Mouse (Mus musculus) limb, embryonic 12.5 days (tissue): ENCODE results near the gene Ap3b1. TPM values are rescaled to one million over a fixed set of nuclear protein-coding genes. Genes with fewer than 3 reads are reported as not detected.
A peak's percentile ranks its signal among the peaks of the same experiment; 100 is the strongest.
"Not testable (repeated sequence)": the region's sequence is repeated elsewhere in the genome, so short reads cannot be mapped to it uniquely, and the experiment has no call there.

Experiments used
- ATAC-seq: fragments of 200-750 bp; cut with Nextera tagmentation; 2 replicates; pipeline ENCODE4 v1.8.0; 2017; ENCODE audit warnings: low read depth, moderate TSS enrichment; ENCODE audit not compliant: insufficient number of reproducible peaks, insufficient read depth, low FRiP score, low TSS enrichment
- H3K27ac ChIP-seq: fragments of 300-500 bp; sonication (generic); 2 replicates; pipeline ENCODE4 v1.5.1; 2016; ENCODE audit warnings: mild to moderate bottlenecking, moderate library complexity
- H3K27me3 ChIP-seq: fragments of 300-500 bp; sonication (generic); 2 replicates; pipeline ENCODE4 v1.6.1; 2016; ENCODE audit warnings: mild to moderate bottlenecking, moderate library complexity
- H3K36me3 ChIP-seq: fragments of 300-500 bp; sonication (generic); 2 replicates; pipeline ENCODE4 v1.6.1; 2016; ENCODE audit warnings: mild to moderate bottlenecking, moderate library complexity
- H3K4me1 ChIP-seq: fragments of 300-500 bp; sonication (generic); replicated peaks from 2 replicates; pipeline ENCODE4 v1.6.1; 2016
- H3K4me2 ChIP-seq: fragments of 300-500 bp; sonication (generic); 2 replicates; pipeline ENCODE4 v1.6.1; 2016; ENCODE audit warnings: mild to moderate bottlenecking, moderate library complexity
- H3K4me3 ChIP-seq: fragments of 300-500 bp; sonication (generic); replicated peaks from 2 replicates; pipeline ENCODE4 v1.5.1; 2016; ENCODE audit warnings: mild to moderate bottlenecking
- H3K9ac ChIP-seq: fragments of 300-500 bp; sonication (generic); replicated peaks from 2 replicates; pipeline ENCODE4 v1.6.1; 2016; ENCODE audit warnings: mild to moderate bottlenecking, moderate library complexity
- H3K9me3 ChIP-seq: fragments of 300-500 bp; sonication (generic); 2 replicates; pipeline ENCODE4 v1.6.1; 2016; ENCODE audit warnings: mild to moderate bottlenecking, moderate library complexity
- WGBS: fragments of 180-500 bp; shearing (Covaris S2); methylation state at CpG from one replicate; pipeline ENCODE4 v1.1.7; 2016; 5-methylcytosine and 5-hydroxymethylcytosine counted together
- polyA plus RNA-seq: library from polyadenylated mRNA; unstranded; fragments of >200 nt; fragmentation: Nextera tagmentation; extraction: Ambion mirVana; gene quantifications from 2 replicates; pipeline ENCODE4 v1.2.1, GENCODE M21; 2016

The Ap3b1 gene
- polyA plus RNA-seq, result 44.2 and 44.7 TPM in 2 replicates

DNA sequence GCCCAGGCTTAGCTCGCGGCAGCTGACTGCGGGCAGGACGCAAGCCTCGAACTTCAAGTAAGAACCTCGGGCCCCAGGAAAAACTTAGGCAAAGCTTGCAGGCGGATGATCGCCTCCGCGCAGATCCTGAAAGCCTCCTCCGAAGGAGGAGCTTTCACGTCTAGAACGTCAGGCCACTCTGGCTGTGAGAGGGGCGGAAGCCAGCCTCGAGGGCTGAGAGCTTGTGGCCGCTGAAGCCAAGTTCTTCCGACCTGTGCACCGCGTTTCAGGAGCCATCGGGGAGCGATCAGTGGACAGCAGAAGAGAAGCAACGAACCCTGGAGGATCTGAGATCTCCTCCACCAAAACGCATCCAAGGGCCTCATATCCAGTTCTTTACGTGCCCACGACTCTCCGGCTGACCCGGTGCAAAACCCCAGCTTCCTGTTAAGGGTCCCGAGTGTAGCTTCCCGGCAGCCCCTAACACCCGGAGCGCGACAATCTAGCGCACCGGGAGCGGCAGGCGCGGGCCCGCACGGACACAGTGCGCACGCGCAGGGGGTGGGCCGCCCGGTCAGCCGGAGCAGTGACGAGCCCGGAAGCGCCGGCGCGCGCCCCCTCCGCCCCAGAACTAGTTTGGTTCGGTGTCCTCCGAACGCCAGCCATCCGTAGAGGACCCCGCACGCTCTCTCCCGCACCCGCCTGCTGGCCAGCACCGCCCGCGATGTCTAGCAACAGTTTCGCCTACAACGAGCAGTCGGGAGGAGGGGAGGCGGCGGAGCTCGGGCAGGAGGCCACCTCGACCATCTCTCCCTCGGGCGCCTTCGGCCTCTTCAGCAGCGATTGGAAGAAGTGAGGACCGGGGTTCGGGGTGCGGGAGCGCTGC is at the start of gene Ap3b1:
TSS of gene Ap3b1 (plus strand) at position 560 of the 865 bp plus-strand sequence.
- Histone ChIP-seq H3K4me3 (peak within 1 kb of the TSS; percentile 78), H3K36me3 (0 out of 2 replicates have a peak, but pooled peaks cover 3% of the 10 kb centered on the region), H3K9me3 (no peaks in the 10 kb centered on the region), H3K27me3 (no peaks in the 10 kb centered on the region), H3K9ac (peak within 1 kb of the TSS; percentile 80), H3K4me2 (peak within 1 kb of the TSS; percentile 77), H3K27ac (peak within 1 kb of the TSS; percentile 91), H3K4me1 (peaks cover 6% of the 10 kb centered on the region; the same call in 1 of the 2 replicates)
- ATAC-seq, result peak; percentile 96
- WGBS, result under 1% methylated on average over 79 of the region's 79 CpGs

DNA sequence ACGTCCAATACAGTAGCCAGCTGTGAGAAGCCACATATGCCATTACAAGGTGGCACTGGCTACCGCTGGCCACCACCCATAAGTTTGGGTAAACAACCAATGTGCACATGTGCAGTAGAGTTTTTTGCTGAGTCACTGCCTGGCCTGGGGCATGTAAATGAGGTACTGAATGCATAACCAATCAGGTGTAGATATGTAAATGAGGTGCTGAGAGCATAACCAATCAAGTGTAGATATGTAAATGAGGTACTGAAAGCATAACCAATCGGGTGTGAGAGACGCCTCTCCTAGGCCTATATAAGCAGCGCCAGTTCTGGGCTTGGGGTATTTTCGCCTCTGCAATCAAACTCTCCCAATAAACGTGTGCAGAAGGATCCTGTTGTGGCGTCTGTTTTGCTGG is 45.9 kb upstream of the Ap3b1 start:
- not testable (repeated sequence) for H3K36me3 ChIP-seq, H3K9me3 ChIP-seq, H3K4me2 ChIP-seq, H3K9ac ChIP-seq, ATAC-seq, H3K4me1 ChIP-seq, H3K27ac ChIP-seq, H3K27me3 ChIP-seq, H3K4me3 ChIP-seq
- 91% methylated on average over 8 of the region's 8 CpGs for WGBS

DNA sequence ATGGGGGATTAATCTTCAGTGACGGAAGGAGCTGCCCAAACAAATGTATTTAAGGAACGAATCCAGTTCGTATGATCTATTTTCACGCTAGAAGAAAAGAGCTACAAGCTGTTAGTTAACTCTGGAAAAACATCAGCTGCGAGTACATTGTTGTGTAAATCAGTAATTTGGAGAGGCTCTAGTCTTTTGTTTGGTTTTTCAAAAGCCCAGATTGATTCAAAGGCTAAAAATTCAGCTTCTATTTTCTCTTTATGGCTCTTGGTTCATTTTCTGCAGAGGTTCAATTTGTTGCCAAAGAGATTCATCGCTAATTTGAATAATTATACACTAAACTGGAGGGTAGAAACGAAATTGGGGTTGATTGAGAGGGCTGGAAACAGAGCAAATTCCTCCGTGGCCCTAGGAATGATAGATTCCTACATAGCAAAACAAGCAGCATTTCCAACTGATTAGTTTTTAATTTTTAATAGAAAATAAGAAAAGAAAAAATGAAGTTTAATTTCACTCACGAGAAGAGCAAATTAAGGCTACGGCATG is 41.7 kb upstream of the Ap3b1 start:
- H3K9me3 ChIP-seq, result peaks cover 4% of the 10 kb centered on the region; the same call in 1 of the 2 replicates
- no peak overlapping the region for H3K4me2 ChIP-seq
- no peak overlapping the region for H3K27ac ChIP-seq
- H3K9ac ChIP-seq, result no peak overlapping the region
- no peaks in the 10 kb centered on the region for H3K36me3 ChIP-seq
- no peaks in the 10 kb centered on the region for H3K27me3 ChIP-seq
- ATAC-seq, result no peak
- no peak overlapping the region for H3K4me3 ChIP-seq
- H3K4me1 ChIP-seq, result no peaks in the 10 kb centered on the region
- 89% methylated on average over 10 of the region's 10 CpGs for WGBS

DNA sequence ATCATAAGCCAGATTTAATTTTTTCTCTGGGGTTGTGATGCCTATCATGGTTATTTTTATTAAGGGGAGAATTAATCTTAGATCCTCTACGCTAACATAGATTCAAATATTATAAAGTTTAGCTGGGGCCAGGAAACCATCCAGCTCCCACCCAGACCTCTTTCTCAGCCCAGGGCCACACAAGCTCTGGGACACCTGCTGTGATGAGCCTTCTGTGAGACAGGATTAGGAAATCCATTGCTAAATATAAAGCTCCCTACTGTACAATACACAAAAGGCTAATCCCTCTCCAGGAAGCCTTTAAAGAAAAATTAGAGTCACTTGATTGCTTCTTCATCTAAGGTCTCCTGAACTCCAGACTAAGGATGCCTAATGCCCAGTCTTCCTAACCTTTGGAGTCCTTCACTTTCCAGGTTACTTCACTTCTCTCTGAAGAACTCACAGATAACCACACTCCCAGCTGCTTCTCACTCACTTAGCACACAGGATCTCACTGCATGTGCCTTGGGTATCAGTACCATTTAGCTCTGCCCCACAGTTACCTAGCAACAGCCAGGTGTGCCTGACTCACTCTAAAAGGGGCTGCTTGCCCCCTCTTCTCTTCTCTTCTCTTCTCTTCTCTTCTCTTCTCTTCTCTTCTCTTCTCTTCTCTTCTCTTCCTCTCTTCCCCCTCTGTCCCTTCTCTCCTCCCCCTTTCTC is 37.5 kb upstream of the Ap3b1 start:
- H3K9ac ChIP-seq, result no peak overlapping the region
- peaks cover 10% of the 10 kb centered on the region for H3K9me3 ChIP-seq
- no peak overlapping the region for H3K4me2 ChIP-seq
- WGBS, result 81% methylated on average over 1 of the region's 1 CpGs
- no peaks in the 10 kb centered on the region for H3K4me1 ChIP-seq
- H3K27ac ChIP-seq, result no peak overlapping the region
- H3K36me3 ChIP-seq, result no peaks in the 10 kb centered on the region
- no peaks in the 10 kb centered on the region for H3K27me3 ChIP-seq
- H3K4me3 ChIP-seq, result no peak overlapping the region
- ATAC-seq, result no peak

DNA sequence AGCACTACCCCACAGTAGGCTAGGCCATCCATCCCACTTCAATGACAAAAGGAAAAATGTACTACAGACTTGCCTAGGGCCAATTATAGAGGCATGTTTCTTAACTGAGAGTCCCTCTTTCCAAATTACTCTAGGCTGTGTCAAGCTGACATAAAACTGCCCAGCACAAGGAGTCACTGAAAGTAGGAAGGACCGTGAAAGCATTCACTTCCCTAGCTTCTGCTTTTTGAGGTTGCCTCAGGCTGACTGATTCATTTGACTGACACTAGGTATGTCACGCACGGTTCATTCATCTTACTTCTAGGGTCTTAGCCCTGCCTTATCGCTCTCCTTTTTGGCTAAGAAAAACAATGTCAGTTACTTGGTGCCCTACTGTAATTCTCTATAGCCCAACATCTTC is 36.3 kb upstream of the Ap3b1 start:
- no peak for ATAC-seq
- Histone ChIP-seq H3K4me3 (no peak overlapping the region), H3K36me3 (no peaks in the 10 kb centered on the region), H3K27me3 (no peaks in the 10 kb centered on the region), H3K4me2 (no peak overlapping the region), H3K9ac (no peak overlapping the region), H3K4me1 (no peaks in the 10 kb centered on the region), H3K9me3 (peaks cover 10% of the 10 kb centered on the region), H3K27ac (no peak overlapping the region)
- WGBS, result 90% methylated on average over 4 of the region's 4 CpGs

DNA sequence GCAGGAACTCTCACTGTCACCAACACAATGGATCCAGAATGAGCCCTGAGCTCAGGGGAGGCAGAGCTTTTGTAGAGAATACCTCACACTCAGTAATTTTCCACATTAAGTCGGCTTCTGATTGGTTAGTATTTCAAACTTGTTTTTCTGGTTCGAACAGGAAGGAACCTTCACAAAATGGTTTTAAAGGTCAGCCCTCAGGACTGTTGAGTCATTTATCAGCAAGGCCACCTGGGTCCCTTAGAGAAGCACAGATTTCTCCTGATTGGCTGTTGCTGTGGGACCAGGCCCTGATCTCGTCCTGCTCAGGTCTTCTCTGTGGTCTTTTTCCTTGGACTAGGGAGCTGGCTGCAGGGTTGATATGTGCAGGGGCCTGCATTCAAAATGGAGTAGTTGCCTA is 30.7 kb upstream of the Ap3b1 start:
- peaks cover 10% of the 10 kb centered on the region for H3K9me3 ChIP-seq

DNA sequence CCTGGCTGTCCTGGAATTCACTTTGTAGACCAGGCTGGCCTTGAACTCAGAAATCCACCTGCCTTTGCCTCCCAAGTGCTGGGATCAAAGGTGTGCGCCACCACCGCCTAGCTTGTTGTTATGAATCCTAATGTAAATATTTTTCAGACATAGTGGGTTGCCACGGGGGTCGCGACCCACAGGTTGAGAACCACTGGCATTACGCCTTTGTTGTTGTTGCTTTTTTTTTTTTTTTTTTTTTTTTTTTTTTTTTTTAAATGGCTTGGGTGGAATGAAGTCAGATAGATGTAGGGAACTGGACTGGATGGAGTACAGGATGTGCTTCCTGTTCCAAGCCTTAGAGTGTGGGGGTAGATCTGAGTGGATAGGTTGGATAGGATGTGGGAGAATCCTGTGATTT is 29.8 kb upstream of the Ap3b1 start:
- H3K4me2 ChIP-seq, H3K4me3 ChIP-seq, H3K36me3 ChIP-seq, ATAC-seq, H3K9me3 ChIP-seq, H3K27ac ChIP-seq, H3K4me1 ChIP-seq, H3K9ac ChIP-seq, H3K27me3 ChIP-seq: not testable (repeated sequence)
- 91% methylated on average over 6 of the region's 6 CpGs for WGBS

More for the DNA sequence above, 30.7 kb upstream of the Ap3b1 start:
- 66% methylated on average over 3 of the region's 3 CpGs for WGBS
- Histone ChIP-seq H3K4me3 (no peak overlapping the region), H3K27ac (no peak overlapping the region; the same call in 1 of the 2 replicates), H3K4me1 (no peaks in the 10 kb centered on the region), H3K36me3 (no peaks in the 10 kb centered on the region), H3K9ac (no peak overlapping the region), H3K27me3 (no peaks in the 10 kb centered on the region), H3K4me2 (no peak overlapping the region)
- no peak for ATAC-seq

DNA sequence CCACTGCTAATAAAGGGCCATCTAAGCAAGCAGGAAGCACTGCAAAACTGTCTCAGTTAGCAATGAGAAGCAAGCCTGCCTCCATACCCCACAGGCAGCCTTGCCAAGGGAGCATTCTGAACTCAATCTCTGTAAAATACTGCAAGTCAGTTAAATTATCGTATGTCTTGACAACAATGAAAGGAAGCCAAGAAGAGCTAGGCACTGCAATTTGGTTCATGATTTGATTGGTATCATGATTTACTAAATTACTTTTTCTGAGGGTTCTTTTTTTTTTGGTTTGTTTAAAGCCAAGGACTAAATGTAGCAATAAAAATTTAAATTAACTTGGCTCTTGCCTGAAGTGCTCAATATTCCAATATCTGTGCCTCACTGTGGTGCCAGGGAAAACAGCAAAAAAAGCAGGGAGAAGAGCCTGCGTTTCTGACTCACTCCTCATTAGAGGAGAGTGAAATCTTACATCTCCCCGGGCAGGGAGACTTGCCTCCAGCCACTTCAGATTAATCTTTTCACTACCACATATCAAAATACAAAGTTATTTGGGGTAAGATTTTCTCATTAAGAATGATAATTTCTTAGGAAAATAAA is 28.3 kb upstream of the Ap3b1 start:
- Histone ChIP-seq H3K4me2 (no peak overlapping the region), H3K4me1 (no peaks in the 10 kb centered on the region), H3K27ac (no peak overlapping the region), H3K4me3 (no peak overlapping the region), H3K9me3 (no peaks in the 10 kb centered on the region), H3K9ac (no peak overlapping the region), H3K27me3 (no peaks in the 10 kb centered on the region), H3K36me3 (no peaks in the 10 kb centered on the region)
- 72% methylated on average over 3 of the region's 3 CpGs for WGBS
- no peak for ATAC-seq

DNA sequence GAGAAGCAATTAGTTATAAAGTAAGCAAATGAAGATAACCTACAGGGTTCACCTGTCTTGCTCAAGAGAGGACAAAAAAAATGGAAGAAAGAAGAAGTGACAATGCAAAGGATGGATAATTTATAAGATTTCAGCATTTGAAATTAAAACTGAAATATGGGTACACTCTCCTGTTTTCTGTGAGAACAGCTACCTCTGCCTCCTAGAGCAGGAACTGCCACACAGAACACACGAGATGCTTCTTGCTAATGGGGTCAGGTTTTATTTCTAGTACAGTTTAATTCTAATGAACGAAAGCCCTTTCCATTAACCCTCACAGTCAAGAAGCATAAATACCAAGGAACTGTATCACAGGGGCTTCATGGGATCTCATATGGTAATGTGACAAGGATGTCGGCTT is 20.4 kb upstream of the Ap3b1 start:
- WGBS, result 75% methylated on average over 3 of the region's 3 CpGs
- Histone ChIP-seq H3K4me3 (no peak overlapping the region), H3K4me2 (no peak overlapping the region), H3K9me3 (0 out of 2 replicates have a peak, but pooled peaks cover 3% of the 10 kb centered on the region), H3K4me1 (no peaks in the 10 kb centered on the region), H3K36me3 (no peaks in the 10 kb centered on the region), H3K27me3 (no peaks in the 10 kb centered on the region), H3K9ac (no peak overlapping the region), H3K27ac (no peak overlapping the region)
- no peak for ATAC-seq

DNA sequence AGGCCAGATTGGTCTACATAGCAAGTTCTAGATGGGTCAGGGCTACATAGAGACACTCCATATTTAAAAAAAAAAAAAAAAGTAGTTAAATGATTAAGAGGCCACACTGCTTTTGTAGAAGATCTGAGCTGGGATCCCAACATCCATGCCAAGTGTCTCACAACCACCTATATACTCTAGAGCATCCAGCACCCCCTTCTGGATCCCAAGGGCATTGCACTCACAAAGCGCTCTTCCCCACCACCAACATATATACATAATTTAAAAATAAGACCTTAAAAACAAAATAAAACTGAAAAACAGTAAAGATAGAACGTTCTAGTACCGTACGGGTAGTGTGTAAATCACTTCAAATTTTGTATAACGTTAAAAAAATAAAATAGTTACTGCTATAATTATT is 15.6 kb upstream of the Ap3b1 start:
- Histone ChIP-seq H3K27ac (no peak overlapping the region), H3K4me1 (no peaks in the 10 kb centered on the region), H3K4me2 (no peak overlapping the region), H3K9ac (no peak overlapping the region), H3K27me3 (no peaks in the 10 kb centered on the region), H3K36me3 (no peaks in the 10 kb centered on the region), H3K9me3 (0 out of 2 replicates have a peak, but pooled peaks cover 3% of the 10 kb centered on the region), H3K4me3 (no peak overlapping the region)
- ATAC-seq, result no peak
- 92% methylated on average over 5 of the region's 5 CpGs for WGBS

DNA sequence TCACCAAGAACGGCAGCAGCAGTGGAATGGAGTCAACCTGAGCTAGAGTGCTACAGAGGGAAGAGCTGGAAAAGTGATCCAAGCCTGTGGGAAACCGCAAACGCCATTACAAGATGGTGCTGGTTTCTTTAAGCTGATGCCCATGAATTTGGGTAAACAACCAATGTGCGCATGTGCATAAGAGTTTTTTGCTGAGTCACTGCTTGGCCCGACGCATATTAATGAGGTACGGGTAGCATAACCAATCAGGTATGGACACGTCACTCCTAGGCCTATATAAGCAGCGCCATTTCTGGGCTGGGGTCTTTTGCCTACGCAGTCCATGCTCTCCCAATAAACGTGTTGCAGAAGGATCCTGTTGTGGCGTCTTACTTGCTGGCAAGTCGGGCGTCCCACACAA is 14.2 kb upstream of the Ap3b1 start:
- not testable (repeated sequence) for H3K27me3 ChIP-seq, H3K4me2 ChIP-seq, H3K4me1 ChIP-seq, ATAC-seq, H3K4me3 ChIP-seq, H3K9ac ChIP-seq, H3K36me3 ChIP-seq, H3K27ac ChIP-seq, H3K9me3 ChIP-seq
- 94% methylated on average over 14 of the region's 14 CpGs for WGBS
